Mouse (Mus musculus) embryonic fibroblast, embryonic 13.5 days (primary cell): ENCODE measurements around the gene Esrra.

ENCODE experiments used
- CTCF ChIP-seq: IDR thresholded peaks from 2 replicates; pipeline ENCODE4 v1.5.1; 2011; ENCODE audit warnings: mild to moderate bottlenecking, control low read depth, low read length, moderate library complexity, borderline replicate concordance; ENCODE audit not compliant: insufficient read depth
- POLR2A ChIP-seq: IDR thresholded peaks from 2 replicates; pipeline ENCODE4 v1.6.1; 2011; ENCODE audit warnings: low read depth, mild to moderate bottlenecking, control low read depth, low read length, moderate library complexity

DNA sequence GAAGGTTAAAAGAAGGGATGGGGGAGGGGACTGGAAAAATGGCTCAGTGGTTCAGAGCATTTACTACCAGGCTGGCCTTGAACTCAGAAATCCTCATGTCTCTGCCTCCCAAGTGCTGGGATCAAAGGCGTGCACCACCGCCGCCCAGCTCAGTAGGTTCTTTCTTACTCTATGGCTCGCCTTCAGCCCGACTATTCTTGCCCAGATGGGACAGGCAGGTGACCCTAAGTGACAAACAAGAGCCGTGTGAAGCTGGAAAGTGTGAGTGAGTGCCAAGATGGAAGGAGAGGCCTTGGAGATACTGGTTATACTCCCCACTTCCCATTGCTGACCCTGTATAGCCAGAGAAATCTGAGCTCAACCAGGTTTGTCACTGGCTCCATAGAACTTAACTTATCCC lies 22.1 kb upstream of the Esrra start:
- no peak for TF ChIP-seq CTCF
- TF ChIP-seq POLR2A = no peak
